Mouse (Mus musculus) liver, embryonic 11.5 days (tissue): ENCODE data around the gene Hspa4. TPM values are rescaled to one million over a fixed set of nuclear protein-coding genes. Genes with fewer than 3 reads are reported as not detected.
A peak's percentile ranks its signal among the peaks of the same experiment; 100 is the strongest.

Experiments
- ATAC-seq: fragments of 200-750 bp; cut with Nextera tagmentation; replicated peaks from 2 replicates; pipeline ENCODE4 v1.8.0; 2017; ENCODE audit warnings: moderate number of reproducible peaks, mild to moderate bottlenecking, moderate TSS enrichment, moderate library complexity; ENCODE audit not compliant: low FRiP score
- DNase-seq: peaks from one replicate; pipeline ENCODE4 v3.0.0-alpha.2; 2017; ENCODE audit warnings: low spot score
- H3K27ac ChIP-seq: fragments of 300-500 bp; sonication (generic); 2 replicates; pipeline ENCODE4 v1.5.1; 2014; ENCODE audit warnings: mild to moderate bottlenecking, low read depth, low read length, control low read depth
- H3K27me3 ChIP-seq: fragments of 300-500 bp; sonication (generic); replicated peaks from 2 replicates; pipeline ENCODE4 v1.6.1; 2014; ENCODE audit warnings: low read length, mixed read lengths; ENCODE audit not compliant: control insufficient read depth, insufficient read depth
- H3K36me3 ChIP-seq: fragments of 300-500 bp; sonication (generic); 2 replicates; pipeline ENCODE4 v1.6.1; 2014; ENCODE audit warnings: mild to moderate bottlenecking, low read length, moderate library complexity, mixed read lengths; ENCODE audit not compliant: control insufficient read depth, insufficient read depth
- H3K4me1 ChIP-seq: fragments of 300-500 bp; sonication (generic); replicated peaks from 2 replicates; pipeline ENCODE4 v1.6.1; 2014; ENCODE audit warnings: low read length, mixed read lengths; ENCODE audit not compliant: control insufficient read depth, insufficient read depth
- H3K4me2 ChIP-seq: fragments of 300-500 bp; sonication (generic); 2 replicates; pipeline ENCODE4 v1.6.1; 2014; ENCODE audit warnings: mild to moderate bottlenecking, control low read depth, moderate library complexity
- H3K4me3 ChIP-seq: fragments of 300-500 bp; sonication (generic); 2 replicates; pipeline ENCODE4 v1.5.1; 2014; ENCODE audit warnings: low read depth, low read length, control low read depth
- H3K9ac ChIP-seq: fragments of 300-500 bp; sonication (generic); 2 replicates; pipeline ENCODE4 v1.6.1; 2014; ENCODE audit warnings: low read depth, low read length, control low read depth
- H3K9me3 ChIP-seq: fragments of 300-500 bp; sonication (generic); 2 replicates; pipeline ENCODE4 v1.6.1; 2016; ENCODE audit warnings: low read length, inconsistent platforms, mixed read lengths; ENCODE audit not compliant: control insufficient read depth
- WGBS: fragments of 180-500 bp; shearing (Covaris S2); extraction: QIAGEN DNeasy Blood & Tissue Kit; methylation state at CpG from one replicate; pipeline ENCODE4 v1.1.7; 2014; 5-methylcytosine and 5-hydroxymethylcytosine counted together
- polyA plus RNA-seq: library from polyadenylated mRNA; unstranded; fragments of >200 nt; fragmentation: Nextera tagmentation; extraction: Ambion mirVana; gene quantifications from 2 replicates; pipeline ENCODE4 v1.2.1, GENCODE M21; 2014

The Hspa4 gene
- polyA plus RNA-seq, 1 experiment from 2014 or later, result 154 TPM

GRCm38 (mm10) chr11:53254926-53255325 is 45.3 kb downstream of the Hspa4 start:
- DNase-seq (peak; percentile 71), ATAC-seq (no peak)
- Histone ChIP-seq H3K4me1 (no peaks in the 10 kb centered on the region), H3K27ac (no peak overlapping the region), H3K9ac (no peak overlapping the region), H3K4me3 (no peak overlapping the region), H3K9me3 (no peaks in the 10 kb centered on the region), H3K36me3 (no peaks in the 10 kb centered on the region), H3K27me3 (no peaks in the 10 kb centered on the region), H3K4me2 (no peak overlapping the region)
- 39% methylated on average over 7 of the region's 7 CpGs for WGBS

GRCm38 (mm10) chr11:53254428-53254827 is 45.8 kb downstream of the Hspa4 start:
- H3K9me3 ChIP-seq, result no peaks in the 10 kb centered on the region
- H3K27me3 ChIP-seq, result no peaks in the 10 kb centered on the region
- no peaks in the 10 kb centered on the region for H3K36me3 ChIP-seq
- ATAC-seq (no peak), DNase-seq (no peak)
- H3K4me3 ChIP-seq, result no peak overlapping the region
- H3K4me1 ChIP-seq, result no peaks in the 10 kb centered on the region
- H3K27ac ChIP-seq, result no peak overlapping the region
- 94% methylated on average over 3 of the region's 3 CpGs for WGBS
- H3K9ac ChIP-seq, result no peak overlapping the region
- H3K4me2 ChIP-seq, result no peak overlapping the region

- DNase-seq (no peak), ATAC-seq (no peak)
- Histone ChIP-seq H3K27ac (no peak overlapping the region), H3K9me3 (no peaks in the 10 kb centered on the region), H3K27me3 (no peaks in the 10 kb centered on the region), H3K9ac (no peak overlapping the region), H3K36me3 (no peaks in the 10 kb centered on the region), H3K4me1 (no peaks in the 10 kb centered on the region), H3K4me3 (no peak overlapping the region), H3K4me2 (no peak overlapping the region)
- WGBS, result 86% methylated on average over 12 of the region's 12 CpGs
Observed at GRCm38 (mm10) chr11:53252186-53253119, 47.8 kb downstream of the Hspa4 start.

- DNase-seq (no peak), ATAC-seq (no peak)
- H3K9ac ChIP-seq, result no peak overlapping the region
- WGBS, result 87% methylated on average over 14 of the region's 14 CpGs
- H3K9me3 ChIP-seq, result no peaks in the 10 kb centered on the region
- no peaks in the 10 kb centered on the region for H3K4me1 ChIP-seq
- H3K27me3 ChIP-seq, result no peaks in the 10 kb centered on the region
- no peak overlapping the region for H3K4me3 ChIP-seq
- no peak overlapping the region for H3K4me2 ChIP-seq
- no peak overlapping the region for H3K27ac ChIP-seq
- H3K36me3 ChIP-seq, result no peaks in the 10 kb centered on the region
Observed at GRCm38 (mm10) chr11:53250796-53251195, 49.5 kb downstream of the Hspa4 start.

GRCm38 (mm10) chr11:53249686-53250085 is 50.6 kb downstream of the Hspa4 start:
- Histone ChIP-seq H3K4me2 (no peak overlapping the region), H3K9ac (no peak overlapping the region), H3K36me3 (no peaks in the 10 kb centered on the region), H3K4me3 (no peak overlapping the region), H3K27ac (no peak overlapping the region), H3K4me1 (no peaks in the 10 kb centered on the region), H3K9me3 (no peaks in the 10 kb centered on the region), H3K27me3 (no peaks in the 10 kb centered on the region)
- ATAC-seq (no peak), DNase-seq (no peak)
- WGBS, result 82% methylated on average over 5 of the region's 5 CpGs

GRCm38 (mm10) chr11:53245561-53245960 is 54.7 kb downstream of the Hspa4 start:
- H3K36me3 ChIP-seq, result no peaks in the 10 kb centered on the region
- 52% methylated on average over 2 of the region's 2 CpGs for WGBS
- no peak for DNase-seq

GRCm38 (mm10) chr11:53243199-53243598 is 57.1 kb downstream of the Hspa4 start:
- Histone ChIP-seq H3K4me1 (no peaks in the 10 kb centered on the region), H3K4me3 (no peak overlapping the region), H3K36me3 (no peaks in the 10 kb centered on the region), H3K27ac (no peak overlapping the region), H3K9ac (no peak overlapping the region), H3K27me3 (no peaks in the 10 kb centered on the region), H3K9me3 (no peaks in the 10 kb centered on the region), H3K4me2 (no peak overlapping the region)
- ATAC-seq (no peak), DNase-seq (no peak)
- 52% methylated on average over 11 of the region's 11 CpGs for WGBS

More at GRCm38 (mm10) chr11:53245561-53245960, 54.7 kb downstream of the Hspa4 start:
- no peak for ATAC-seq
- H3K27ac ChIP-seq, result no peak overlapping the region
- H3K27me3 ChIP-seq, result no peaks in the 10 kb centered on the region
- H3K9me3 ChIP-seq, result no peaks in the 10 kb centered on the region
- H3K4me3 ChIP-seq, result no peak overlapping the region
- no peak overlapping the region for H3K4me2 ChIP-seq
- no peak overlapping the region for H3K9ac ChIP-seq
- H3K4me1 ChIP-seq, result no peaks in the 10 kb centered on the region

GRCm38 (mm10) chr11:53233590-53233989 is 66.7 kb downstream of the Hspa4 start:
- 65% methylated on average over 9 of the region's 9 CpGs for WGBS
- H3K4me1 ChIP-seq, result no peaks in the 10 kb centered on the region
- DNase-seq (no peak), ATAC-seq (no peak)
- no peaks in the 10 kb centered on the region for H3K27me3 ChIP-seq
- no peaks in the 10 kb centered on the region for H3K36me3 ChIP-seq
- no peak overlapping the region for H3K9ac ChIP-seq
- no peak overlapping the region for H3K4me3 ChIP-seq
- no peaks in the 10 kb centered on the region for H3K9me3 ChIP-seq
- no peak overlapping the region for H3K4me2 ChIP-seq
- H3K27ac ChIP-seq, result no peak overlapping the region

- Histone ChIP-seq H3K9me3 (no peaks in the 10 kb centered on the region), H3K36me3 (no peaks in the 10 kb centered on the region), H3K4me1 (no peaks in the 10 kb centered on the region), H3K4me3 (no peak overlapping the region), H3K27ac (no peak overlapping the region), H3K9ac (no peak overlapping the region), H3K27me3 (no peaks in the 10 kb centered on the region), H3K4me2 (no peak overlapping the region)
- 80% methylated on average over 5 of the region's 5 CpGs for WGBS
- ATAC-seq (no peak), DNase-seq (no peak)
Observed at GRCm38 (mm10) chr11:53231836-53232235, 68.4 kb downstream of the Hspa4 start.
